Mouse (Mus musculus) 3134 (cell line): ENCODE data around the gene Tmem158.
A peak's percentile ranks its signal among the peaks of the same experiment; 100 is the strongest.

Source experiments
- DNase-seq: peaks from one replicate; pipeline ENCODE4 v3.0.0-alpha.2; 2011; ENCODE audit warnings: low spot score; ENCODE audit not compliant: insufficient read length; ENCODE audit errors: extremely low read depth

Gene Tmem158

DNA sequence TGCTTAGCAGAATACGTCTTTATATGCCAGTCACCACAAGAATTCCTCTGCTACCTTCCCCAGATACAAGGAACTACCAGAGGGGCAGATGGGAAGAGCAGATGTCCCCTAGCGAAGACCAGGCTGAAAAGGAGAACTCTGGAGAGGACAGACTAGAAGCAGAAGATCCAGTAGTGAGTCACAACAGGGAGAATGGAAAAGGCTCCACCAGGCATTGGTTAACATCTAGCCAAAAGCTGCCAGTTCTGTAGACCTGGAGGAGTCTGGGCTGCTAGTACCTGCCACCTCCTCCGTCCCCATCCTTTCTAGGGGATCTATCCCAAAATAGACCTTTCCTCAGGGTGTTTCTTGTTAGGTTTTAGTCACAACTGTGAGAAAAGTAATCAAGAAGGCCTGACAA lies 4.8 kb downstream of the Tmem158 start:
- DNase-seq = no peak

DNA sequence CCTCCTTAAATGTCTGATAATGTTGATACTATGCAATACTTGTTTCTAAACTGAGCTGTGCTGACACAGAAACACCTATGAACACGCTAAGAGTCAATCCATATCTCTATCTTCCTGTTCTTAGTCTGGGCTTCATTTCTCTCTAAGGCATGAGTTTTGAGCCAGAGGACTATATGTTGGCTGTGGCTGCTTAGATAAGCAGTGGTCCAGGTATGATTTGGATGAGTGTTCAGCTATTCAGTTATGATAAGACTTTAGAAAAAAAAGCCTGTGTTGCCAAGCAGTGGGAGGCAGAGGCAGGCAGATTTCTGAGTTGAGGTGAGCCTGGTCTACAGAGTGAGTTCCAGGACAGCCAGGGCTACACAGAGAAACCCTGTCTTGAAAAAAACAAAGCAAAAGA lies 12.6 kb downstream of the Tmem158 start:
- DNase-seq = no peak

GRCm38 (mm10) chr9:123245146-123245545 lies 15.4 kb downstream of the Tmem158 start:
- DNase-seq = no peak

DNA sequence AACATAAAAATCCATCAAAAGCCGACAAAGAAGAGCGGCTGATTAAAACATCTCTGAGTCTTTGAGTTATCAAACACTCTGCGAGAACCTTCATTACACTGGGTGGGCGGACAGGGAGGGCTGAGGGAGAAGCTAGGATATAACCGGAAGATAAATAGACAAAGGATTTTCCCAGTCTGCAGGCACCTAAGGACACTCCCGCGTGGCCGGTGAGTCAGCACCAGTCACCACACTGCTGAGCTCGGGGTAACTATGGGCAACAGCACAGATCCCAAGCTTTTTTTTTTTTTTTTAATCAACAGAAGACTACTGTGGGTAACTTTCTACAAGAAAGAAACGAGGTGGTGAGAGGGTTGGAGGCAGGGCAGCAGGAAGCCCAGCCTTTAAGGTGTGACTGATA lies 16.6 kb downstream of the Tmem158 start:
- peak; percentile 67 for DNase-seq

GRCm38 (mm10) chr9:123241191-123241590 lies 19.4 kb downstream of the Tmem158 start:
- DNase-seq = no peak

GRCm38 (mm10) chr9:123240751-123241150 lies 19.8 kb downstream of the Tmem158 start:
- no peak for DNase-seq

DNA sequence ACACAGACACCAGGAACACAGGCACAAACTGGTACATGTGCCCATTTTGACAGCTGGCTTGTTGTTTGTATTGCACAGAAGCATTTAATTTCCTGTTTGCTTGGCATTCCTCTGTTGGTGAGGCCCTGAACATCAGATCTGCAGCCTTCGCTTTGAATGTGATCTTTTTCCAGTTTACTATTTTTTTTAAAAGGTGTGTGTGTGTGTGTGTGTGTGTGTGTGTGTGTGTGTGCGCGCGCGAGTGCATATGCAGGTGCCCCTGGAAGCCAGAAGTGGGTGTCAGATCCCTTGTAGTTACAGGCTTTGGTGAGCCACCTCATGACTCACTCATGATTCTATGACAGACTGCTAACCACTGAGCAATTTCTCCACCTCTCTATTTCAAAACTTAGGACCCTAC lies 20.3 kb downstream of the Tmem158 start:
- DNase-seq = peak; percentile 24

DNA sequence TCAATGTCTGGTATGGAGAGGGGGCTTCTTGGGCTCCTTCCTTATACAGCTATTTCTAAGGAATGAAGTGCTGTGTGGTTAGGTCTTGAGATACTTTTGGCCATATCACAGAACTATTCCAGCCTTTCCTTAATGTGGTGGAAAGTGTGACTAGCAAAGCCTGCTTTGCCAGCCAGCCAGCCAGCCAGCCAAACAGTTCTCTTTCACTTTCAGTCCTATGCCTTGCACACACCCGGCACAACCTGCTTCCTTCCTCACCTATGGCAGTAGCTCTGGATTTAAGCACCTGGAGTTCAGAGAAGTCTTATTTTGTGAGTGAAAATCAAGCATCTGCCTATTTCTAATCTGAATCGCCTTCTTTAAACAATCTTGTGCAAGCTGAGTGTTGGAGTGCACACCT lies 20.9 kb downstream of the Tmem158 start:
- DNase-seq = peak; percentile 31

GRCm38 (mm10) chr9:123238256-123239045 lies 22.1 kb downstream of the Tmem158 start:
- peak; percentile 25 for DNase-seq

DNA sequence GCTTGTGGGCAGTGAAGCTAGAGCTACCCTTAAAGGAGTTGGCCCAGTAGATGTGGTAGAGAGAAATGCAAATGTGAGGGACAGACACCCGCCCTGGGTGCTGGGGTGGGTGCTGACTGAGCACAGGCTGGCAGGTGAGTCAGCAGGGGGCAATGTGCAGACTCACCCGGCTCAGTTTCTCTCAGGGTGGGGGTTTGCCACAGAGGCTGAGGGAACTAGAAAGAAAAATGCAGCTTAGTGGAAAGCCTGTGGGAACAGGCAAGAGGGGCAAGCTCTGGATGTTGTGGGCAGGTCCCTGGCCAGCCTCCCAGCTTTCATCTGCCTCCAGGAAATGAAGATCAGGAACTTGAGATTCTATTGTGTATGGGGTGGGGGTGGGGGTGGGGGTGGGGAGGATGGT lies 22.8 kb downstream of the Tmem158 start:
- DNase-seq = peak; percentile 69

DNA sequence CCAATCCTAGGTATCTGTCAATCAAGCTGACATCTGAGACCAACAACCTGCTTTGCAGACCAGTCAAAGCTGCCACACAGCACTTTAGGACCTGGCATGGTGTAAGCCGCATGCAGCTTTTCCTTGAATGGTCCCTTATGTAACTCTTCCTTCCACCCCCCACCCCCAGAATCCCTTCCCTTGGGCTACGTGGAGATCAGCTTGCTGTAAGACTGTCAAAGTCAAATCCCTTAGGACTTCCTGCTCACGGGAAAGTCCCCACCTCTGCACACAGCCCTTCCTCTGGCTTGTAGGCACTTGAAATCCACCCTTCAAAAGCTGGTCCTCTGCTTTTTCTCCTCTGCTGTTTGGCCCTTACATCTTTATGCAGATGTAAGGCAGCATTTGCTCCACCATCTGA lies 24.9 kb downstream of the Tmem158 start:
- no peak for DNase-seq

- no peak for DNase-seq
Observed at GRCm38 (mm10) chr9:123229826-123230225, 30.7 kb downstream of the Tmem158 start.

DNA sequence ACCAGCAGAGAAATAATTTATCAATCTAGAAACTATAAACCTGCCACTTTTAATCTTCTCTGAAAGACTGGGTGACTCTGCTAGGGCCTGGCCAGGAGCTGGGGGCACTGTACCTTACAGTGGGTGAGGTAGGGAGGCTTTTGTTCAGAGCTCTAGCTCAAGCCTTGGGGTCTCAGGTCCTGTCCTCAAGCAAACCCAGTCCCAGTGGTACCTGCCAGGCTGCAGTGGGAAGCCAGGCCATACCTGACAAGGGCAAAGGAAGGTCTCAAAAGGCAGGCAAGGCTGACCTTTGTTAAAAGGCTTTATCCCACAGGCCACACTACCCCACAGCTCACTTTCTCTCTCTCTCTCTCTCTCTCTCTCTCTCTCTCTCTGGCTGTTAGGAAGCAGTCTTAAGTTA lies 31.9 kb downstream of the Tmem158 start:
- no peak for DNase-seq

- DNase-seq = no peak
Observed at GRCm38 (mm10) chr9:123227106-123227750, 33.3 kb downstream of the Tmem158 start.

DNA sequence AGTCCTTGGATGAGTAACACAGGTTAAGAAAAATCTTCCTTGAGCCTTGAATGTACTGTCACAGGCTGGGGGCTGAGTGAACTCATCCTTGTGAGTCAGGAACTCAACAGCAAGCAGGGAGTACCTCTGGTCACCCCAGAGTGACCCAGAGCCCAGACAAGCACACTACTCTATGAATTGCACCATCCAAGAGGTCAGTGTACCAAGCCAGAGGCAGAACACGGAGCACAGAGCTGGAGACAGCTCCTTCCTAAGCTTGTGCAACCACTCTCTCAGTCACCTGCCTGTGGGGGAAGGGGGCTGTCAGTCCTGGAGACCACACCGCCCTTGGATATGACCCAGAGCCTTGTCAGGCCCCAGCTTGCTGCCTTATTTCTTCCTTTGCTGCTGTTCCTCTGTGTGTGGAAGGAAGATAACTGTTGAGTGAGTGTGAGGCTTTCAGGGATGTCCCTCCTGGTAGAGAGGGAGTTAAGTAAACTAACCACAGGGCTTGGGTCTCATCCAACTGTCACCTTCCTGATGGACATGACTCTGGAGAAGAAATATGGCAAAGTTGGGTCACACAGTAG lies 35.6 kb downstream of the Tmem158 start:
- no peak for DNase-seq

DNA sequence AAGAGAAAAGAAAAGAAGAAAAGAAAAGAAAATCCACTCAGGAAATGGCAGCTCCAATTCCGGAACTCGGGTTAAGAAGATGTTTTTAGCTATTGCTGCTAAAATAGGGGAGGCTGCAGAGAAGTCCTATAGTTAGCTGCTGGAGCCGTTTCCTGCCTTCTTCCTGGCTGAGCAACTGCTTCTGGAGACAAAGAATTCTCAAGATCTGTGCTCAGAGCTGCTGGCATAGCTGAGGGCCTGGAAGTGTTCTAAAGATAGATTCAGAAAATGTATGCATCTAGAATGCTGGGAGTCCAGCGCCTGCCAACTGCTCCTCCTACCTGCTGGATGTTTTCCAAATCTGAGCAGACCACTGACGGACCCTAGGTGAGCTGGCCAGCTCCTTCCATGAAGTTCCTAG lies 40.7 kb downstream of the Tmem158 start:
- no peak for DNase-seq

DNA sequence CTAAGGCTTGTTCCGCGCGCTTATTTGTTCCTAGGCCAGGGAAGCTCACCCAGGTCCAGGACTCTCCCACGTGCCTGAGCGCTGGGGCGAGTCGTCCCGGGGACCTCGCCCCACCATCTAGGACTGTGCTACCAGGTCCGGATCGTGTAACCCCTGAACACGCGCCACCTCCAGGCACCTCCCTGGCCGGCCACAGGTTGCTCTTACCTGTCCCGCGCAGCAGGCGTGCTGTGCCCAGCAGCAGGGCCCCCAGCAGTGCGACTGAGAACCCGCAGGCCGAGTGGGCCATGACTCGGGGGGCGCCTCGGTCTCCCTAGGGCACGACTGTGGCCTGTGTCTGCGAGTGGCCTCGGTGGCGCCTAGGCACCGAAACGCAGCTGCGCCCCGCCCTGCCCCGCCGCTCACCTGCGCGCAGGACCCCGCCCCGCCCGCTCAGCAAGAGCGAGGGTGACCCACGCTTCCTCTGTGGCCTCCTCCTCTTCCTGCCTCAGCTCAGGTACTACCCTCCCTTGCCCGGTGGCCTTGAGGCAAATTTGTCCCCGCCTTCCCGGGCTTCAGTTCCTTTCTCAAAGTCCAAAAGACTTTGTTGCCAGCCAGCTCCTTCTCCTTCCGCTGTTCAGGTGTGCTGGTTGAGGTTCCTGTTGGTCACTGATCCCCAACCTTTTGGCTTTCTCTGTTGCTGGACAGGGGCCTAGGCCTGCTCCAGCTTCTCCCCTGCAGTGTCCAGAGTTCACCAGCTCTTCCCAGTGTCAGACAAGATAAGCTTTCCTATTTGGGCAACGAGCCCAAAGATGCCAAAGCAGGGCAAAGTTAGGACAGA lies 44.7 kb downstream of the Tmem158 start, which contains the start of gene Cdcp1:
Cdcp1 (minus strand) TSS at position 418 of the 820 bp plus-strand sequence.
- no peak for DNase-seq

- DNase-seq = no peak
Observed at GRCm38 (mm10) chr9:123213371-123213770, 47.2 kb downstream of the Tmem158 start.
